Mouse (Mus musculus): ENCODE data around the gene Dtx3.
"Not testable (repeated sequence)": the region's sequence is repeated elsewhere in the genome, so short reads cannot be mapped to it uniquely, and the experiment has no call there.

The Dtx3 gene

GRCm38 (mm10) chr10:127166771-127167613 lies 28.5 kb downstream of the Dtx3 start:
- no peak for DNase-seq (ENCODE audit: low read depth, low spot score)

GRCm38 (mm10) chr10:127166404-127166715 lies 29.2 kb downstream of the Dtx3 start:
- no peak for DNase-seq (ENCODE audit: low read depth, low spot score)

GRCm38 (mm10) chr10:127165654-127166403 lies 29.7 kb downstream of the Dtx3 start:
- DNase-seq (ENCODE audit: low read depth, low spot score): no peak

- no peak for DNase-seq (ENCODE audit: low read depth, low spot score)
Measured at GRCm38 (mm10) chr10:127165354-127165653, 30.2 kb downstream of the Dtx3 start.

GRCm38 (mm10) chr10:127164631-127165353 lies 30.7 kb downstream of the Dtx3 start, which contains the start of gene B4galnt1:
B4galnt1 (plus strand) TSS chr10:127165225.
- no peak for DNase-seq (ENCODE audit: low read depth, low spot score)

GRCm38 (mm10) chr10:127164190-127164589 lies 31.3 kb downstream of the Dtx3 start:
- DNase-seq (ENCODE audit: low read depth, low spot score): no peak

GRCm38 (mm10) chr10:127162771-127163261 lies 32.7 kb downstream of the Dtx3 start:
- peak; percentile 86 for DNase-seq (ENCODE audit: low read depth, low spot score)

GRCm38 (mm10) chr10:127160728-127161127 lies 34.8 kb downstream of the Dtx3 start:
- DNase-seq (ENCODE audit: low read depth, low spot score): no peak

GRCm38 (mm10) chr10:127160081-127160480 lies 35.4 kb downstream of the Dtx3 start:
- DNase-seq (ENCODE audit: low read depth, low spot score): no peak

GRCm38 (mm10) chr10:127158471-127158870 lies 37.1 kb downstream of the Dtx3 start:
- no peak for DNase-seq (ENCODE audit: low read depth, low spot score)

- no peak for DNase-seq (ENCODE audit: low read depth, low spot score)
Measured at GRCm38 (mm10) chr10:127156511-127156910, 39.0 kb downstream of the Dtx3 start.

- DNase-seq (ENCODE audit: low read depth, low spot score): no peak
Measured at GRCm38 (mm10) chr10:127156089-127156488, 39.4 kb downstream of the Dtx3 start.

- DNase-seq (ENCODE audit: low read depth, low spot score): no peak
Measured at GRCm38 (mm10) chr10:127154652-127155051, 40.9 kb downstream of the Dtx3 start.

- no peak for DNase-seq (ENCODE audit: low read depth, low spot score)
Measured at GRCm38 (mm10) chr10:127154241-127154640, 41.3 kb downstream of the Dtx3 start.

- no peak for DNase-seq (ENCODE audit: low read depth, low spot score)
Measured at GRCm38 (mm10) chr10:127153323-127153722, 42.2 kb downstream of the Dtx3 start.

GRCm38 (mm10) chr10:127152556-127152955 lies 43.0 kb downstream of the Dtx3 start:
- not testable (repeated sequence) for DNase-seq (ENCODE audit: low read depth, low spot score)

GRCm38 (mm10) chr10:127151233-127151632 lies 44.3 kb downstream of the Dtx3 start:
- not testable (repeated sequence) for DNase-seq (ENCODE audit: low read depth, low spot score)

- DNase-seq (ENCODE audit: low read depth, low spot score): no peak
Measured at GRCm38 (mm10) chr10:127150471-127150872, 45.1 kb downstream of the Dtx3 start.

- no peak for DNase-seq (ENCODE audit: low read depth, low spot score)
Measured at GRCm38 (mm10) chr10:127147135-127147534, 48.4 kb downstream of the Dtx3 start.

GRCm38 (mm10) chr10:127145303-127145702 lies 50.2 kb downstream of the Dtx3 start:
- DNase-seq (ENCODE audit: low read depth, low spot score): no peak

GRCm38 (mm10) chr10:127144536-127144935 lies 51.0 kb downstream of the Dtx3 start:
- no peak for DNase-seq (ENCODE audit: low read depth, low spot score)

- DNase-seq (ENCODE audit: low read depth, low spot score): no peak
Measured at GRCm38 (mm10) chr10:127143228-127143627, 52.3 kb downstream of the Dtx3 start.

Measured in telencephalon, adult 2 months (tissue).